Mouse (Mus musculus) heart, embryonic 11.5 days (tissue): ENCODE data around the gene Baiap3. TPM values are rescaled to one million over a fixed set of nuclear protein-coding genes. Genes with fewer than 3 reads are reported as not detected.
A peak's percentile ranks its signal among the peaks of the same experiment; 100 is the strongest.

Experiments
- ATAC-seq: fragments of 200-750 bp; cut with Nextera tagmentation; replicated peaks from 2 replicates; pipeline ENCODE4 v1.8.0; 2017; ENCODE audit warnings: moderate library complexity; ENCODE audit not compliant: insufficient number of reproducible peaks, low FRiP score, low TSS enrichment
- H3K27ac ChIP-seq: fragments of 300-500 bp; sonication (generic); 2 replicates; pipeline ENCODE4 v1.5.1; 2014; ENCODE audit warnings: mild to moderate bottlenecking, low read depth, low read length
- H3K27me3 ChIP-seq: fragments of 300-500 bp; sonication (generic); 2 replicates; pipeline ENCODE4 v1.6.1; 2014; ENCODE audit warnings: mild to moderate bottlenecking, low read length, mixed read lengths; ENCODE audit not compliant: control insufficient read depth, insufficient read depth
- H3K36me3 ChIP-seq: fragments of 300-500 bp; sonication (generic); 2 replicates; pipeline ENCODE4 v1.6.1; 2014; ENCODE audit warnings: mild to moderate bottlenecking, low read length, moderate library complexity, mixed read lengths; ENCODE audit not compliant: control insufficient read depth, insufficient read depth
- H3K4me1 ChIP-seq: fragments of 300-500 bp; sonication (generic); 2 replicates; pipeline ENCODE4 v1.6.1; 2014; ENCODE audit warnings: low read length; ENCODE audit not compliant: control insufficient read depth, insufficient read depth
- H3K4me2 ChIP-seq: fragments of 300-500 bp; sonication (generic); 2 replicates; pipeline ENCODE4 v1.6.1; 2014; ENCODE audit warnings: mild to moderate bottlenecking, moderate library complexity
- H3K4me3 ChIP-seq: fragments of 300-500 bp; sonication (generic); 2 replicates; pipeline ENCODE4 v1.5.1; 2014; ENCODE audit warnings: low read depth, low read length
- H3K9ac ChIP-seq: fragments of 300-500 bp; sonication (generic); 2 replicates; pipeline ENCODE4 v1.6.1; 2014; ENCODE audit warnings: mild to moderate bottlenecking, low read depth, low read length, moderate library complexity
- H3K9me3 ChIP-seq: fragments of 300-500 bp; sonication (generic); replicated peaks from 2 replicates; pipeline ENCODE4 v1.6.1; 2016; ENCODE audit warnings: low read length; ENCODE audit not compliant: control insufficient read depth
- WGBS: fragments of 180-500 bp; shearing (Covaris S2); extraction: QIAGEN DNeasy Blood & Tissue Kit; methylation state at CpG from one replicate; pipeline ENCODE4 v1.1.7; 2014; ENCODE audit not compliant: insufficient replicate concordance; 5-methylcytosine and 5-hydroxymethylcytosine counted together
- polyA plus RNA-seq: library from polyadenylated mRNA; unstranded; fragments of >200 nt; fragmentation: Nextera tagmentation; extraction: Ambion mirVana; gene quantifications from 2 replicates; pipeline ENCODE4 v1.2.1, GENCODE M21; 2014

The Baiap3 gene
- 0.35 and 0.63 TPM in 2 replicates for polyA plus RNA-seq

- peak; percentile 51; the same call in 1 of the 2 replicates for ATAC-seq
- Histone ChIP-seq H3K9ac (peak within 1 kb of the TSS; percentile 54), H3K4me3 (peak within 1 kb of the TSS; percentile 43), H3K9me3 (no peaks in the 10 kb centered on the region), H3K27me3 (peaks cover 48% of the 10 kb centered on the region), H3K27ac (no peak within 1 kb of the TSS), H3K4me1 (peaks cover 10% of the 10 kb centered on the region), H3K36me3 (peaks cover 9% of the 10 kb centered on the region; the same call in 1 of the 2 replicates), H3K4me2 (peak within 1 kb of the TSS; percentile 82)
- WGBS, result 3% methylated on average over 30 of the region's 35 CpGs
These were observed at the start of gene Baiap3 for GRCm38 (mm10) chr17:25256140-25256754. Gene Baiap3, minus strand, starts transcription at chr17:25256364.

DNA sequence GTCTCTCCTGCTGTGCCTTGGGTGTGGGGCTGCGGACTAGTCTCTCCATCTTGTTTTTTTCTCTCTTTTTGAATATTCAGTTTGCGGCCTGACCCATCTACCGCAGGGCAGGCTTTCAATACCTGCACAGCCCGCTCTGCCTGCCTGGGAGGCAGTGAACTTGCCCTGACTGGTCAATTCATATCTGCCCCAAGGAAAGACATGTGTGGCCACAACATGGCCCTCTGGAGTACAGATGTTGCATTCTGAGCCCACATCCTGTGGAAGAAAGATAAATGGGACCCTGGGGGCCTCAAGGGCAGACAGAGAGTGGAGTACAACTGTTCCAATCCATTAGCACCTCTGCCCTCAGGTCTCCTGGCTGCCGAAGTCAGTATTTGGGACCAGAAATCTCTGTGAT lies 41.9 kb upstream of the Baiap3 start, which contains the start of gene Prss34:
Gene Prss34 (plus strand): TSS at position 301 of the 400 bp plus-strand sequence.
- H3K27me3 ChIP-seq, result peaks cover 13% of the 10 kb centered on the region
- no peak for ATAC-seq
- no peak within 1 kb of the TSS for H3K27ac ChIP-seq

GRCm38 (mm10) chr17:25294111-25294510 lies 37.9 kb upstream of the Baiap3 start:
- no peak for ATAC-seq
- no peaks in the 10 kb centered on the region for H3K9me3 ChIP-seq
- H3K4me2 ChIP-seq, result no peak overlapping the region
- 50% methylated on average over 1 of the region's 1 CpGs for WGBS
- no peaks in the 10 kb centered on the region for H3K4me1 ChIP-seq
- no peak overlapping the region for H3K9ac ChIP-seq
- H3K36me3 ChIP-seq, result no peaks in the 10 kb centered on the region
- peaks cover 7% of the 10 kb centered on the region for H3K27me3 ChIP-seq
- no peak overlapping the region for H3K4me3 ChIP-seq
- H3K27ac ChIP-seq, result no peak overlapping the region

More for the DNA sequence above, 41.9 kb upstream of the Baiap3 start, which contains the start of gene Prss34:
- Histone ChIP-seq H3K9ac (no peak within 1 kb of the TSS), H3K4me2 (no peak within 1 kb of the TSS), H3K4me1 (no peaks in the 10 kb centered on the region), H3K9me3 (no peaks in the 10 kb centered on the region), H3K4me3 (no peak within 1 kb of the TSS), H3K36me3 (no peaks in the 10 kb centered on the region)
- WGBS, result 75% methylated on average over 5 of the region's 5 CpGs

DNA sequence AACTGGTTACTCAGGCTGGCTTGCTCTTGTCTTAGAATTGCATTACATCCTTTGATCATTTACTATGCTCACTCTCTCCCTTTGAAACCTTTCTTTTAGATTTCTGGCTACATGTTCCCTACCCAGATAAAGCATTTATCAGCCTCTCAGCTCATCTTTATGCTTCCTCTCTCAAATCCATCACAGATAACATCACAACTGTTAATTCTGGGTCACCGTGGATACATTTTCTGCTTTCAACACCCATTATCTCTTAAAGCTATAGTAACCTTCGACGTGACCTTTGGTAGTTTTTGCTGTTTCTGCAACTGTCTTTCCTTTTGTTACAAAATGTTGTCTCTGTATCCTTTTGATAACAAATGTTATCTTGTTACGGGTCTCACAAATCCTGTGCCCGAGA lies 37.3 kb upstream of the Baiap3 start:
- H3K27me3 ChIP-seq, result peaks cover 7% of the 10 kb centered on the region
- H3K9ac ChIP-seq, result no peak overlapping the region
- 37% methylated on average over 5 of the region's 5 CpGs for WGBS
- no peak overlapping the region for H3K4me2 ChIP-seq
- no peak overlapping the region for H3K4me3 ChIP-seq
- H3K36me3 ChIP-seq, result no peaks in the 10 kb centered on the region
- no peak overlapping the region for H3K27ac ChIP-seq
- no peak for ATAC-seq
- no peaks in the 10 kb centered on the region for H3K9me3 ChIP-seq
- H3K4me1 ChIP-seq, result no peaks in the 10 kb centered on the region

DNA sequence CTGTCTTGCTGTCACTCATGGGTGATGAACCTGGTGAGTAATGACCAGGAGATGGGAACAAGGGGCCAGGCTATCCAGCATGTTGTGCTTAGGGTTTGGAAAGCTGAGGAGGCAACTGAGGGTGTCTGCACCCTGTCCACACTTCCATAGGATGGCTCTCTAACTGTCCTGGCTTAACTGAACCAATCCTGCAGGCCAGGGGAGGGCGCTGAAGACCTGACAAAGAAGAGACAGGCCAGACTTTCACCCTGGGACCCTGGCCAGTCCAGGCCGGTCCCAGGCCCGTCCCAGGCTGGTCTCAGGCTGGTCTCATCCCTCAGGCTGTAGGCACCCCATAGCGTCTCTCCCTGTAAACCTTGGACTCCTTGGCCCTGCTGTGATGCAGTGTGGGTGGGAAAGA lies 34.2 kb upstream of the Baiap3 start:
- no peak overlapping the region for H3K9ac ChIP-seq
- no peak overlapping the region for H3K4me2 ChIP-seq
- no peak overlapping the region for H3K27ac ChIP-seq
- H3K36me3 ChIP-seq, result no peaks in the 10 kb centered on the region
- ATAC-seq, result no peak
- no peaks in the 10 kb centered on the region for H3K4me1 ChIP-seq
- no peaks in the 10 kb centered on the region for H3K9me3 ChIP-seq
- no peak overlapping the region for H3K4me3 ChIP-seq
- H3K27me3 ChIP-seq, result no peaks in the 10 kb centered on the region
- 22% methylated on average over 4 of the region's 4 CpGs for WGBS

- H3K27me3 ChIP-seq, result no peaks in the 10 kb centered on the region
- no peaks in the 10 kb centered on the region for H3K4me1 ChIP-seq
- H3K4me2 ChIP-seq, result no peak overlapping the region
- no peaks in the 10 kb centered on the region for H3K9me3 ChIP-seq
- H3K36me3 ChIP-seq, result no peaks in the 10 kb centered on the region
- no peak overlapping the region for H3K4me3 ChIP-seq
- ATAC-seq, result no peak
- 21% methylated on average over 4 of the region's 4 CpGs for WGBS
- no peak overlapping the region for H3K27ac ChIP-seq
- H3K9ac ChIP-seq, result no peak overlapping the region
These were observed 32.7 kb upstream of the Baiap3 start for GRCm38 (mm10) chr17:25288842-25289241.

DNA sequence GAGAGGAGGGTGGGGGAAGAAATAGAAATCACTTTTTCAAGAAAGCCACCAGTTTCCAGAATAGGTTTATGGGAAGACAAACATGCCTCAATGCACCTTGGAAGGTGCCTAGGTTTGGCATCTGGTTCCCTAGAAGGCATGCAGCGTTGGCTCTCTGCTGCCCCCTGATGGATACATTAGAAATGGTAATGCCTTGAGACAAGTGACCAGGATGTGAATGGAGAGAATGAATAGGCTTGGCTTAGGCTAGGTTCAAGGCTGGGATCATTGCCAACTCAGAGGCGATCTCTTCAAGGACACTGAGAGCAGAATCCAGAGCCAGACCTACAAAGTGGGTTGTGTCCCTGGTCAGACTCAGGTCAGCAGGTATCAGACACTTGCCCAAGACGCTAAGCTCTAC lies 28.9 kb upstream of the Baiap3 start:
- Histone ChIP-seq H3K4me1 (no peaks in the 10 kb centered on the region), H3K4me2 (no peak overlapping the region), H3K36me3 (no peaks in the 10 kb centered on the region), H3K4me3 (no peak overlapping the region), H3K27me3 (no peaks in the 10 kb centered on the region), H3K9me3 (no peaks in the 10 kb centered on the region), H3K27ac (no peak overlapping the region), H3K9ac (no peak overlapping the region)
- ATAC-seq, result no peak
- 22% methylated on average over 3 of the region's 3 CpGs for WGBS

DNA sequence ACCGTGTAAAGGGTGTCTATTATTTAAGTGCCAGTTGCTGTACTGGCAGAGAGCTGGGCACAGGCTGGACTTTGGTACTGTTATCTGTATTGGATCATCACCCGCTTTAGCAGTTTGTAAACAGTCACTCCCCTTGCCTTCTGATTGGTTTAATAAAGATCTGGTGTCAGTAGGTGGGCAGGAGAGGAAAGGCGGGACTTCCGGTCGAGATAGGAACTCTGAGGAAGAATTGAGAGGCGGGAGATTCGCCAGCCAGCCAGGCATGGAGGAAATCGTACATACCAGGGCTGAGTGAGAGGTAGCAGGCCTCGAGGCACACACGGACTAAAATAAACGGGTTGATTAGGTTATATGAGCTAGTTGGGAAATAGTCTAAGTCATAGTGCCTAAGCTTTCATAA lies 26.0 kb upstream of the Baiap3 start:
- ATAC-seq, result no peak
- Histone ChIP-seq H3K27ac (no peak overlapping the region), H3K4me1 (no peaks in the 10 kb centered on the region), H3K4me2 (no peak overlapping the region; the same call in 1 of the 2 replicates), H3K4me3 (no peak overlapping the region), H3K9me3 (no peaks in the 10 kb centered on the region), H3K27me3 (no peaks in the 10 kb centered on the region), H3K9ac (0 out of 2 replicates have a peak overlapping the region, but pooled peaks have one; percentile 39), H3K36me3 (no peaks in the 10 kb centered on the region)
- WGBS, result 25% methylated on average over 11 of the region's 11 CpGs

GRCm38 (mm10) chr17:25275833-25276232 lies 19.7 kb upstream of the Baiap3 start:
- H3K27ac ChIP-seq, result no peak overlapping the region
- H3K4me3 ChIP-seq, result no peak overlapping the region
- H3K27me3 ChIP-seq, result no peaks in the 10 kb centered on the region
- H3K4me2 ChIP-seq, result no peak overlapping the region
- H3K9me3 ChIP-seq, result no peaks in the 10 kb centered on the region
- peaks cover 12% of the 10 kb centered on the region for H3K4me1 ChIP-seq
- WGBS, result 90% methylated on average over 3 of the region's 3 CpGs
- ATAC-seq, result no peak
- H3K9ac ChIP-seq, result no peak overlapping the region
- no peaks in the 10 kb centered on the region for H3K36me3 ChIP-seq
